Mouse (Mus musculus): ENCODE results near the gene Diras1.

Gene Diras1

DNA sequence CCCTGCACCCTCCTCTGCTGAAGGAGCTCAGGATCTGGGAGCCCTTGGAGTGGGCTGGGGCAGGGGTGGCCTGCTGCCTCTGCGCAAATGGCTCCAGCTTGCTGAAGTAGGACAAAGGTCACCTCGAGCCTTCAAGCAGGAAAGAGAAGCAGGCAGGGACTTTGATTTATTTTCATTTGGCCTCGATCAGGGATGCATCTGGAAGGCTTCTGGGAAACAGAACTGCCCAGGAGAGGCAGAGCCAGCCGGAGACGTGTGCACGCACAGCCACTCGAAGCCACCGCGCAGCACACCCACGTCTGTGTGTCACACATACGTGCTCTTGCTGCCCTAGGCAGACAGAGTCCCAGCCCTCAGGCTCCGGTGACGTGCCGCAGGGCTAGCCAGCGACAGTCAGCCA is 53.9 kb downstream of the Diras1 start:
- DNase-seq (ENCODE audit: low read depth), result no peak

DNA sequence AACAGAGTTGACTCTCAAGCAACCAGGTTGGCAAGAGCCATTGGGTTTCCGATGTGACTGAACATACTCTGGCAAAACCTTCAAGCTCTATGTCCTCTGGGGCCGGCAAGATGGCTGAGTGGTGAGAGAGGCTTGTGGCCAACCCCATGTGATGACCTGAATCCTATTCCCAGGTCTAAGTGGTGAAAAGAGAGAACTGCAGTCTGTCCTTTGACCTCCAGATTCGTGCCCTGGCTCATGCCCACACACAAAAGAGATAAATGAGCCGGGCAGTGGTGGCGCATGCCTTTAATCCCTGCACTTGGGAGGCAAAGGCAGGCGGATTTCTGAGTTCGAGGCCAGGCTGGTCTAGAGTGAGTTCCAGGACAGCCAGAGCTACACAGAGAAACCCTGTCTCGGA is 55.3 kb downstream of the Diras1 start:
- DNase-seq (ENCODE audit: low read depth), result no peak

All from induced T-regulatory cell, adult 2 months (primary cell).